Mouse (Mus musculus) adrenal gland, adult 2 months (tissue): ENCODE data around the gene Polr2i. TPM values are rescaled to one million over a fixed set of nuclear protein-coding genes. Genes with fewer than 3 reads are reported as not detected.
"Not testable (repeated sequence)": the region's sequence is repeated elsewhere in the genome, so short reads cannot be mapped to it uniquely, and the experiment has no call there.

Experiments
- DNase-seq: peaks from one replicate; pipeline ENCODE4 v3.0.0; 2021
- long read RNA-seq: library from polyadenylated mRNA; stranded (forward); transcript quantifications from one replicate; pipeline ENCODE4 v2.0.0, GENCODE M21; 2021
- polyA plus RNA-seq: library from polyadenylated mRNA; depleted of rRNA; stranded (reverse); fragments of >200 nt; gene quantifications from 2 replicates; pipeline ENCODE4 v1.2.3, GENCODE M21; 2012; rRNA removed
- total RNA-seq, 2 experiments: library from RNA; stranded (reverse); gene quantifications; 2 replicates each; pipeline ENCODE4 v1.2.3; 2021

Gene Polr2i
- 10 to 100 TPM; 74.2 to 84.9 TPM for total RNA-seq
- polyA plus RNA-seq, result 77.0 and 78.9 TPM in 2 replicates
- long read RNA-seq, transcript Polr2i-201 (6 exons, 819 nt), result major isoform, 24 of 36 reads
- long read RNA-seq, transcript Polr2i-202 (5 exons, 508 nt), result minor isoform, 5 of 36 reads
- long read RNA-seq, partial matches to known transcripts, result 2 of 36 reads
- long read RNA-seq, other reads (novel, unspliced or antisense), result 2 of 36 reads

DNA sequence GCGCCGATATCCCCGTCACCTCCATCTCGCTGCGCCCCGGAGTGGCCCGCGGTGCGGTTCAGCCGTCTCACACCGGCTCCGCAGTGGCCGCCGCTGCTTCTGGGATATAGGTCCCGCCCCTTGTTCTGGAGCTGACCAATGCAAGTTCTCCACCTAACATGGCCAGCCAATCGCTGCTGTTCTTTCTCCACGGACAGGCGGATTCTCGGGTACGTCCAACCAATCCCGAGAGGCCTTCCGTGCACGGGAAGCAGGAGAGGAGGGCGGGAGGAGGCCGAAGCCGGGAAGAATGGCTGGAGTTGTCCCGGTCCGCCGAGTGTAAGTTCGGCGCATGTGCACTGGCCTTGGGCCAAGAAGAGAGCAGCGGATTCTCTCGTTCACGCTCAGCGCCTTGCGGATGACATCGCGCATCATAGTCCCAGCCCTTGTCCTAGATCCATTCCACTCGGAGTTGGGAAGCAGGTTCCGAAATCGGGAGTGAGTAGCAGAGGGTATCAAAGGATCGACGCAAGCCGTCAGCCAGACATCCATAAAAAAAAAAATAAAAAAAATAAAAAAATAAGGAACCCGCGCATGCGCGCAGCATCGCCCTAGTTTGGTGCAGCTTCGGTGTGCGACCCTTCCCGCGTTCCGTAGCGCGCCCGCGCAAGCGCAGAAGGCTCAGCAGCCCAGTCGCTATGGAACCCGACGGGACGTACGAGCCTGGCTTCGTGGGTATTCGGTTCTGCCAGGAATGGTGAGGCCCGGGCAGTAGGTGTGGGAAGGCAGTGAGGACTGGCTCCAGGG, at the start of gene Polr2i, which contains the start of gene Tbcb:
Gene Polr2i (plus strand): TSS at position 280 of the 786 bp plus-strand sequence.
Gene Tbcb (minus strand): TSS at position 604 of the 786 bp plus-strand sequence.
- peak; percentile 98 for DNase-seq

DNA sequence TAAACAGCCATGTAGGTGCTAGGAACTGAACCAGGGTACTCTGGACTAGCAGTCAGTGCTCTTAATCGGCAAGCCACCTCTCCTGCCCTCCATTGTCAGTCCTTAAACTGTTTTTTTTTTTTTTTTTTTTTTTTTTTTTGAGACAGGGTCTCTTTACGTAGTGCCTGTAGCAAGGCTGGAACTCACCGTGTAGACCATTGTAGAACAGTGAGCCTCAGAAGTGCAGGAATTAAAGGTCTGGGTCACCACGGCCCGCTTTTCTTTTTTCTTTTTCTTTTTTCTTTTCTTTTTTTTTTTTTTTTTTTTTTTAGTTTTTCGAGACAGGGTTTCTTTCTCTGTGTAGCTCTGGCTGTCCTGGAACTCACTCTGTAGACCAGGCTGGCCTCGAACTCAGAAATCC, 48.6 kb upstream of the Polr2i start:
- DNase-seq, result not testable (repeated sequence)

DNA sequence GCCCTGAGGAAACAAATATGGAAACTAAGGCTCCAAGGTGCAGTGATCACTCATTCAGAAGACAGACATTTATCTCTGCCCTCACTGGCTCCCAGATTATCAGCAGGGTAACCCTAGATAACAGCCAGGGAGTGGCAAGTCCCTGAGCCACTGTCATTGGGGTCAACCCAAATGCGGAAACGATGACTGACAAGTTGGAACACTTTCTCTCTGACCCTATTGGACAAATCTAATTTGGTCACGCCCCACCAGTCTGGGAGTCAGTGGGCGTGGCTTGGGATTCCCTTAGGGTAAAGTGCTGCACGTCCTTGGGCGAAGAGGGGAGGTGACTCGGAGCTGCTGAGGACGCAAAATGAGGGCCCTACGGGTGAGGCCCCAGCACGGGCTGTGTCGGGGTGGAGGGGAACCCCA, 47.9 kb upstream of the Polr2i start, which contains the start of gene Cox7a1:
Gene Cox7a1 (plus strand): TSS at position 266 of the 411 bp plus-strand sequence.
- peak; percentile 96 for DNase-seq

DNA sequence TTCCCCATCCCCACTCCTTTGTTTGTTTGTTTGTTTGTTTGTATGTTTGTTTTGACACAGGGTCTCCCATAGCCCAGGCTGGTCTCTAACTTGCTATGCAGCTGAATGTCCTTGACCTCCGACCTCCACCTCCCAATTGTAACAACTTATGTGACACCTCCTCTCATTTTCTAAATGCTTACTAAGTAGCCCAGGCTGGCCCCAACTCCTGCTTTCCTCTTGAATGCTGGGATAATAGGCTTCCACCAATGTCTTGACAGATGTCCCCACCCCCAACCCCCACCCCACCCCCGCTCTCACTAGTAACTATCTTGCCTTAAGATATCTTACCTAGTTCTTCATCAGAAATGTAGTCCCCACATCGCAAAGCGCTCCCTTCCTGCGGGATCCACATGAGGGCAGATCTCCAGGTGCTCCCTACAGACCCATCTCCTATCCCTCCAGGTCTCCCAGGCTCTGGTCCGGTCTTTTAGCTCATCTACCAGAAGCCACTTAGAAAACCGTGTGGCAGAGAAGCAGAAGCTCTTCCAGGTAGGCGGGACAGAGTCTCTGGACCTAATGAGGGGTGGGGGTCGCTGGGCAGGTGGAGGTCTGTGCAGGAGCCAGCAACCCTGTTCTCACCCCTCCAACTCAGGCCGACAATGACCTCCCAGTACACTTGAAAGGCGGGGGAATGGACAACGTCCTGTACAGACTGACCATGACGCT, 47.0 kb upstream of the Polr2i start:
- no peak for DNase-seq

DNA sequence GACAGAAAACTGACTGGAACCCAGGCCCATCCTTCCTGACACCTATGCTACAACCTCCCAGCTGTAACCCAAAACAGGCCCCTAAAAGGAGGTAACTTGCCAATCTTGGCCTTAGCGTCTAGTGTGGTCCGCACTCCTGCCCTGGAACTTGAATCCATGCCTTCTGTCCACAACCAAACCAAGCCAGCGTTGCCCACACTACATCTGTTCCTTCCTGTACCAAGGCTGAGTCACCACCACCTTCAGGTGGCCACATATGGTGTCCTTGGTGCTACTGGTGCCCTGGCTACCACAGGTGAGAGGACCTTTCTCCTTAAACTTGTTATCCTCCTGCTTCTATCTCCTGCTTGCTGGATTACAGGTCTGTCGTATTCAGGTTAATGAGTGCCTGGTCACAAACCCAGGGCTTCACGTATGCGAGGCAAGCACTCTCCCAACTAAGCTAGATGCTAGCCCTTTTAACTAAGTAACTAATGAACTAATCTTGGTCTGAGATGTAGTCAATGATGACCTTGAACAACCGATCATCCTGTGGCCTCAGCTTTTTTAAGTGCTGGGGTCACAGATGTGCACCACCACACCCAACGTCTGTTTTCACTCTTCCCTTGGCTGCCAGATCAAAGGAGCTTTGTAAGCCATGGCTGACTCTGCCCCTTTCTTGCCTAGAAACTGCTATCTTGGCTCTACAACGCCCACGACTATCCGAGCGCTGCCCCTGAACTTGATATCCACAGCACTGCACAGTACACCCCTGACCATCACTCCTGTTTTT, 43.2 kb upstream of the Polr2i start:
- DNase-seq, result no peak

DNA sequence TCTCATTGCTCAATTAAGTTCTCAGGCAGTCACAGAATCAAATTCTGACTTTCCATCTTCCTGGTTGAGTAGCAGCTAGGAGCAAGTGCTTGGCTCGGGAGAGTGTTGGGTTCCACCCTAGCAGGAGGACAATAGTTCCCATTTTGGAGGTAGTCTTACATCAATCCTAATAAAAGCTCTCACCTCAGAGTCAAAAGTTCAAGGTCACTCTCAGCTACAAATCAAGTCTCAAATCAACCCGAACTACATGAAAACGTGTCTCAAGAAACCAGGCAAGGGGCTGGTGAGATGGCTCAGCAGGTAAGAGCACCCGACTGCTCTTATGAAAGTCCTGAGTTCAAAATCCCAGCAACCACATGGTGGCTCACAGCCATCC, 42.6 kb upstream of the Polr2i start:
- no peak for DNase-seq

DNA sequence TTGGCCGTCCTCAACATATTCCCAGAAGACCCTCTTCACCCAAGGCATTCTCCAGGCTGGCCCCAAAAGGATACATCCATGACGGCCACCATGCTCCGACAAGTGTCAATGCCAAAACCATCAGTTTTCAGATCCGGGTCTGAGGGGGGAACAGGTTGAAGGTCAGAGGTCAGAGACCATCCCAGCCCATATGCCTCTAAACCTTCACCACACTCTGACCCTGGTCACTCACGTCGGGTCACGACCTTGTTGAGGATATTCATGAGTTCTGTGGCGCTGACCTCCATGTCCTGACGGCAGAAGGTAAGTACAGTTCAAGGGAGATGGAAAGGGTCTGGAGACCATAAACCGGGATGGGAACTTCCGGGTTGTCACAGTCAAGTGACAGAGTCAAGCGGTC, 39.7 kb upstream of the Polr2i start:
- DNase-seq, result no peak

DNA sequence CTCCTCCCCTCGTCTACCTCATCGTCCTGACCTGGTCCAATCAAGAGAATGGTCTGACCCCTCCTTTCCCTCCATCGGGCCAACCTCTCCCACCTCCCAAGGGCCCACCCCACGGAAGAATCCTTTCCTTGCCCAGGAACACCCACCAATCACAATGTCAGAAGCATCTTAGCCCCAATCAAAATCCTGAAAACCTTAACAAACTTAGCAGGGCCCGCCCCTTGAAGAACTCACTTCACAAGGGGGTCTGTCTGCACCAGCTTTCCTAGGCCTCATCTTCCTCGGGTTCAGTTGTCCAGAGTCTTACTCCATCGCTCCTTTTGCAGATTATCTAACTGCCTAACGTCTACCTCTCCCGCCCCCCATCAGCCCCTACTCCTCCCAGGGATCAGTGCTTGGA, 38.7 kb upstream of the Polr2i start:
- DNase-seq, result no peak

DNA sequence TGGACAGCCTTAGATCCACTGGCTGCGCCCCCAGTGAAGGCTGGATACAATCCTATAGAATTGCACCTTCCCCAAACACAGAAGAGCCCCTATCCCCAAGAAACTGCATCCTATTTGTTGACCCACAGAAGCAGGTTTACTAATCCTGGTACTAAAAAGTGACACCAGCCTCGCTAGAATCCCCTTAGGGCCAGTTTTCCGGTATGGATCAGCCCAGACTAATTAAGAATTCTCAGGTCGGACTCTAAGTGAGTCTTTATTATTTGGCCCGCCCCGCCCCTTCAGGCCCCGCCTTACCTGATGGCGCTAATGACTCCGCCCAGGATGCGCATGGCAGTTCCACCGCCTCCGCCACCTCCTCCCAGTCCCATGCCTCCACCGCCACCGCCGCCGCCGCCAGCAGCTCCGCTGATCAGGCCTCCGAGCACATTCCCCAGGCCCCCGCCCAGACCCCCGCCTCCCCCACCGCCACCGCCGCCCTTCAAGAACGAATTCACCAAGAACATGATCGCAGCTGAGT, 38.1 kb upstream of the Polr2i start:
- DNase-seq, result peak; percentile 91

DNA sequence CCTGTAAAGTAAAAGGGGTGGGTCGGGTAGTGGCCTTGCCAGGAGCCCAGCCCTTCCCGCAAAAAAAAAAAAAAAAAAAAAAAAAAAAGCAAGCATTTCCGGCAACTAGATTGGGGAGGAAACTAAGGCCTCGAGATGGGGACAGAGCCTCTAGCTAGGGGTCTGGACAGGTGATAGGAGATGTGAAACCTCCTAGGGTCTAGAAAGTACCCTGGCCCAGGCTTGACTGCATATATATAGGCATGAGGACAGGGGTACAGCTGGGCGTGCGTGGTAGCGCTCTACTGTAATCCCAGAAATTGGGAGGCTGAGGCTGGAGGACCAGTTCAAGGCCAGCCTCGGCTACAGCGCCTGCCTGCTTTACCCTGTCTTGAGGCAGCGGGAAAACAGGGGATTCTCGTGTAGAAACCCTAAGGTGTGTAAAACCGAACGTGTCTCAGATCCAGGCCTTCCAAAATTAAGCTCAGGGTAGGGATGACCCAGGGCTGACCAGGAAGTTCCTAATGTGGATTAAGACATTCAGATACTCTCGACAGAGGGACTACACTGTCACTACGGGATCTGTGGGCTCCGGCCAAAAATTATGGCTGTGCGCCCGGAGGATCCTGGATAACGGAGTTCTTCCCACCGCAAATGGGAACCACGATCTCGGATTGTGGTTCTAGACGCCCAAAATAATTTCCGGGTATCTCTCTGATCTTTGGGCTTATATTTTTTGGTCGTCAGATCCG, 37.5 kb upstream of the Polr2i start:
- peak; percentile 72 for DNase-seq

DNA sequence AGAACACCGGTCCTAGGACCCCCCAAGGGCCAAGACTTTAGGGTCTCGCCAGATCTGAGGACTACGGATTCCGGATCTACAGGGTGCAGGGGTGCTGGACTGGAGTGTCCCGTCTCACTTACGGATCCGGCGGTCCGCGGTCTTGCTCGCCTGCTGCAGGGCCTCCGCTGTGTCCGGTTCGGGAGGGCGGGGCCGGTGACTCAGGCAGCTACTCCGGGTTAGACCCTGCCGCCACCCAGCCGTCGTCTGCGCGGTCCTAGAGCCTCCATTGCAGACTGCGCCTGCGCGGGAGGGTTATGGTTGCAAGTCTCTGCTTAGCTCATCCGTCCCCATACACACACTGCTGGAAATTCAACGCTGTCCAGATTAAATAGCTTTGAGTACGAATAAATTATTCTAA, 36.9 kb upstream of the Polr2i start:
- peak; percentile 98 for DNase-seq

DNA sequence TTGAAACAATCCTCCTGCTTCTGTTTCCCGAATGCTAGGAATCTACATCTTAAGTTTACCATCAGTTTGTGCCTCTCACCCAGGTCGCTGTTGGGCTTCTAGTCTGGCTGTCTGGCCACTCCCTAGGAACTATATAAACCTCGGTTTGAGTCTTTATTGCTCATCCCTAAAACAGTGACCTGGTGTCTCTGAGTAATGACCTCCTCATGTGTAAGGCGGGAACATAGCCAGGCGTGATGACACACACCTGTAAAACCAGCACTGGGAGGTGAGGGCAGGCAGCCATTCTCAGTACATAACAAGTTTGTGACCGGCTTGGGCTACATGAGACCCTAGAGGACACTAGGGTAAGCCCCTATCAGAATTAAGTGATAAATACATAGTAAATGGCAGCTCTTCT, 36.3 kb upstream of the Polr2i start:
- DNase-seq, result no peak

DNA sequence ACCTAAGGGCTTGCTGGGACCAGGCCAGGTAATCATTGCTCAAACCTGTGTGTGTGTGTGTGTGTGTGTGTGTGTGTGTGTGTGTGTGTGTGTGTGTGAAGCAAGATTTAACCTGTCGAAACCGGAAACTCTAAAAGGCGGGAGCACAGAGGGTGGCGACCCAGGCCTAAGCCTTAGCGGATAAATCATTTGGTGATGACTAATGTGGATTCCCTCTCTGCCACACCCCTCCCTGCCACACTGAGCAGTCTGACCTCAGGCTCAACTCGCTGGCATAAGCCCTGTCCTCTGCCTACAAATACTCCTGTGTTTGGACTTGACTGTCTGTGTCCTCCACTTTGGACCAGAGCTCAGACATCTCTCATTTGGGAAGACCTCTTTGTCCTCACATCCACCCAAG, 35.6 kb upstream of the Polr2i start:
- peak; percentile 81 for DNase-seq

DNA sequence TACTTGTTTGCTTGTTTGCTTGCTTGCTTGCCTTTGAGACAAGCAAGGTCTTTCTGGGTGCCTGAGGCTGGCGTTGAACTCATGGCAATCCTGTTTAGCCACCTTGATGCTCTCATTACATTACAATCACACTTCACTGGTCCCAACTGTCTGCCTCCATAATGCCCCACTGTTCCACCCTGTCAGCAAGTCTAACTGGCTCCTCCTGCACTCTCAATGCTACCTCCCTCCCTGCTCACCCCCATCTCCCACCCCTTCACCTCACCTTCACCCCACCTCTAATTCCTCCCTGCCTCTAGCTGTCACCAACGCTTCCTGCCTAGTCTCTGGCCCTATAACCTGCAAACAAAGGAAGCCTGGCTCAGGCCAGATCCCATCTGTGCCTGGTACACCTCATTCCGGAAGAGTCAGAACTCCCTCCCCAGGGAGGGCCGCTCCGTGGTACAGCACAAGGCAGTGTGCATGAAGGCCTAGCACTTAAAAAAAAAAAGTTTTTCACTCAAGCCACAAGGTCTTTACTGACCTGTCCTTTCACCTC, 34.1 kb upstream of the Polr2i start:
- DNase-seq, result no peak

DNA sequence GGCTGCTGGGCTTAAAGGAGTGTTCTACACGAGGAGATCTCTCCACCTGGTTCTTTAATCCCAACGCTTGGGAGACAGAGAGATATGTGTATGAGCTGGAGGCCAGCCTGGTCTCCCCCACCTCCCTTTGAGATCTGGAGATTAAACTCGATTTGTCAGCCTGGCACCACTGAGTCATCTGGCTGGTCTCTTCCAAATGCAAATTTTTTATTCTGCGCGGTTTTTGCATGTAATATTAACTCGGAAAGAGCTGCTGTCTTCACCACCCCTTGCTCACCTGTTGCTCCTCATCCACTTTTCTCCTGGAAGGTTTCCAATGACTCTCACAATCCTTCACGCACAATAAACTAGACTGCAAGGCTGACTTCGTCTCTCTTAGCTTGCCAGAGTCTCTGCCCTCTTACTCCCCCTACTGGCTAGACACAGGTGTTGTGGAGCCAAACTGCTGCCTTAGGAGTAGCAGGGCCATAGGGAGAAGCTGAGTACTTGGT, 33.2 kb upstream of the Polr2i start, which contains the start of gene Capns1:
Gene Capns1 (minus strand): TSS at position 331 of the 491 bp plus-strand sequence.
- peak; percentile 78 for DNase-seq

DNA sequence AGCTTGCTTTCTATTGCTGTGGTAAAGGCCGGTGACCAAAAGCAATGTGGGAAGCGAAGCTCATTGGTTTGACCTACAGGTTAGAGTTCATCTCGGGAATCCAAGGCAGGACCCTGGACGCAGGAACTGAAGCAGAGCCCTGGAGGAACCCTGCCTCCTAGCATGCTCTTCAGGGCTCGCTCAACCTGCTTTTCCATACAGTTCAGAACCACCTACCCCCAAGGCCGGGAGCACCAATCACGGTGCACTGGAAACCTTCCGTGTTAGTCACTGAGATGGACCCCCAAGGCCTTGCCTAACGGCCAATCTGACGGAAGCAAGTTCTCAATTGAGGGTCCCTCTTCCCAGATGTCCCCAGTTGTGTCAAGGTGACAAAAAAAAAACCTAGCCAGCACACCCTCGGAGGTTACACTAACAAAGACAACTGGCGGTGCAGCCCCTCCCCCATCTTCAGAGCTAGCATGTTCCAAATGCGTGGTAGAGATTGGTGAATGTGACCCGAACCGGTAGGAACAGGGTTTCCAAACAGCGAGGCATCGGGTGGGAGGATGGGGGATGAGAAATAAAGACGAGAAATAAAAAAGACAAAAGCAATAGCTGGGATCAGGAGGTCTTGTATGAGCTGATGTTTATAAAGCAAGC, 32.1 kb upstream of the Polr2i start:
- DNase-seq, result no peak

DNA sequence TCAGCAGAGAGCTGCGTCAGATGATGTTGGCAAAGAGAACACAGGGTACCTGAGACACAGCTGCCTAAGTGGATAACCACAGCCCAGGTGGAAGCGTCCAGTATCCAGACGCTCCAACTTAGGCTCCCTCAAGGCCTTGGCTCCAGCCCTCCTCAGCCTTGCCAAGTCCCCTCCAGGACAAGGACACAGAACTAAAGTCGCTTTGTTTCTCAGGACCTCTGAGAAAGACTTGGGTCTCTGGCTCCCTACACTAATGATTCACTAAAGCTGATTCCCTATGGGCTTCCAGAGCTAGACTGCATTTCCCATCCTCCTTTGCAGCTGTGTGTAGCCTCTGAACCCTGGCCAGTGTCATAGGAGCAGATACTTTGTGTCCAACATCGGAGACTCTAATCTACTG, 31.5 kb upstream of the Polr2i start:
- DNase-seq, result peak; percentile 46

DNA sequence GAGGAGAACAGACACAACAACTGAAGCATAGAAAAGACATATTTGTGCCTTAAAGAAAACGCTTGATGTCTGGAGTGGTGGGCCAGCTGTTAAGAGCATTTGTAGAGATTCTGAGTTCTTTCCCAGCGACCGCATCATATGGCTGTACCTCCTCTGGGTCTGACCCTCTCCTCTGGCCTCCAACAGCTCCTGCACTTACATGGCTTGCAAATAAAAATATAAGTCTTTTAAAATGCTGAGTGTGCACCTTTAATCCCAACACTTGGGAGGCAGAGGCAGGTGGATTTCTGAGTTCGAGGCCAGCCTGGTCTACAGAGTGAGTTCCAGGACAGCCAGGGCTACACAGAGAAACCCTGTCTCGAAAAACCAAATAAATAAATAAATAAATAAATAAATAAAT, 31.1 kb upstream of the Polr2i start:
- not testable (repeated sequence) for DNase-seq

DNA sequence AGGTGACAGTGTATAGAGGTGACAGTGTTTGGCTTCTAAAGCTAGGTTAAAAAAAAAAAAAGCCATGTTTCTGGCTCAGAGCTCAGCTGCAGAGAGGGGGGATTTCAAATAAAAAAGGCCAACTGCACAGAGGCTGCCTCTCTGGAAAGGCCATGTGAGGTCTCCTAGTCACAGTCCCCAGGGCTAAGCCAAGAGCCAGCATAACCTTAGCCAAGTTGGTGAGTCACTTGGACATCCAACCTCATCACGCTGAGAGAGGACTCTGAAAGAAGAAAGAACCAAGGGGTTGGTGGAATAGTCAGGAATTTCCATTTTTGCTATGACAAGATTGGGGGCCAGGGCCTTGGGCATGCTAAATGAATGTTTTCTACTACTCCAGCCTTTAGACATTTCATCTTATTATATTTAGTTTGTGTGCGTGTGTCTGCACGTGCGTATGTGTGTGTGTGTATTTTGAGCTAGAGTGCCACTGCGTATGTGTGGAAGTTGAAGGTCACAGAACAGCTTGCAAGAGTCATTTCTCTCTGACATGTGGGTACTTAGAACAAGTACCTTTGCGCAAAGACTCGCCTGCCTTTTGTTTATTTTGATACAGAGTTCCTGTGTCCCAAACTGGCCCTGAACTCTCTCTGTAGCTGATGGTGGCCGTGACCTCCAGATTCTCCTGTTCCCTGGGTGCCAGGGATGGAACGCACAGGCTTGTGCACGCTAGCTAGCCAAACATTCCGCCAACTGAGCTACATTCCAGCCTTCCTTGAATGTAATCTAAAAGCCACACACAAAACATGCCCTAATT, 28.7 kb upstream of the Polr2i start:
- peak; percentile 86 for DNase-seq
